Mouse (Mus musculus): ENCODE data around the gene Hpdl. TPM values are rescaled to one million over a fixed set of nuclear protein-coding genes. Genes with fewer than 3 reads are reported as not detected.

Hpdl gene
- total RNA-seq, 2 experiments from 2014 or later, result 1.8 to 4.7 TPM

DNA sequence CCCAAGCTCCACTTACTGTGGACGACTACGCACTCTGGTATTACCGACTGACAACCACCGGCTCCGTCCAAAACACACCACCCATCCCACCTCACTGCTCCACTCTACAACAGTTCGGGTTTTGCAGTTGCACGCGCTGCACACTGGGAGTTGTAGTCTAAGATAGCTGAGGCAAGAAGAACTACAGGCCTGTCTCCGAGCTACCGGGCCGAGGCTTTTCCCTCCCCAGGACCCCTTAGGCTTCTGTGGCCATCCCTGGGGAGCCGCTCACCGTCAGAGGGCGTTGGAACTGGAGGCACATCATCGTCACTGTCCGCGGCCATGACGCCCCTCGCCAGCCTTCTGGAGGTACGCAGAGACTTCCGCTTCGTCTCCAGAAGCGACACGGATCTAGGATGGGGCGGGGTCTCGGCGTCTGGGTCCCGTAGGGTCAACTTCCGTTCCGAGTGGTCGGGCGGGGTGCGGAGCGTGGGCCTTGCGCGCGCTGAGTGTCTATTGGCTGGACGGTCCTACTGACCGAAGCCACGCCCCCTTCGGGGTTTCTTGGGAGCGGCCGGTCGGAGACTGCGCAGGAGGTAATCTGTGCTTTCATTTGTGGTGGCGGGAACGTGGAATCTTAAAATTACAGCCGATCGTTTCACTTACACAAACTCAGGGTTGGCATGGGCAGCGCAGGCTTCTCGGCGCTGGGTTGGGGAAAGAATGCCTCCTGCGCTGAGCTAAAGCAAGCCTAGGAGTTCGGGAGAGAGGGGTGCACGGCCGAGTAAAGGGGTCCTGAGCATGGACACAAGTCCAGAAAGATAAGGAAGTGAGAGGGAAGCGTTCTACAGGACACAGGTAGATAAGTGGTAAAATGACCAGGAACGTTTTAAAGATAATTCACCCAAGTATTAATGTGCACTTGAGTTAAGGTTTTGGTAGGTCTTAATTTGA, 14.0 kb downstream of the Hpdl start, which contains the start of the genes Toe1 and Mutyh:
TSS of gene Toe1 (minus strand) at position 444 of the 933 bp plus-strand sequence.
TSS of gene Mutyh (plus strand) at position 527 of the 933 bp plus-strand sequence.
- peak; percentile 82 to 84 for DNase-seq (ENCODE audit: low spot score in 2 of 2)

DNA sequence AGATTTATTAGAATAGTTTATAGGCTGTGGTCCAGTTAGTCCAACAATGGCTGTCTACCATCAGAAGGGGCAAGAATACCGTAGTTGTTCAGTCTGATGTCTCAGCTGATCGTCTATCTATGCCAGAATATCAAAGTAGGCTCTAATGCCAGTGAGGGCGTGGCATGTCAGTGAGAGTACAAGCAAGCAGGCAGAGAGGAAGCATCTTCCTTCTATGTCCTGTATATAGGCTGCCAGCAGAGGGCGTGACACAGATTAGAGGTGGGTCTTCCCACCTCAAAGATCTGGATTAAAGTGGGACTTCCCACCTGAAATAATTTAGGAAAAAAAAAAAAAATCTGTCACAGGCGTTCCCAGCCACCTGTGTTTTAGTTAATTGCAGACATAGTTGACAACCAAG, 21.6 kb downstream of the Hpdl start:
- no peak for DNase-seq (ENCODE audit: low spot score in 2 of 2)

- DNase-seq (ENCODE audit: low spot score in 2 of 2), result no peak
These were observed 24.9 kb downstream of the Hpdl start for GRCm38 (mm10) chr4:116796442-116797110.

GRCm38 (mm10) chr4:116794273-116794672, 27.2 kb downstream of the Hpdl start:
- no peak for DNase-seq (ENCODE audit: low spot score in 2 of 2)

DNA sequence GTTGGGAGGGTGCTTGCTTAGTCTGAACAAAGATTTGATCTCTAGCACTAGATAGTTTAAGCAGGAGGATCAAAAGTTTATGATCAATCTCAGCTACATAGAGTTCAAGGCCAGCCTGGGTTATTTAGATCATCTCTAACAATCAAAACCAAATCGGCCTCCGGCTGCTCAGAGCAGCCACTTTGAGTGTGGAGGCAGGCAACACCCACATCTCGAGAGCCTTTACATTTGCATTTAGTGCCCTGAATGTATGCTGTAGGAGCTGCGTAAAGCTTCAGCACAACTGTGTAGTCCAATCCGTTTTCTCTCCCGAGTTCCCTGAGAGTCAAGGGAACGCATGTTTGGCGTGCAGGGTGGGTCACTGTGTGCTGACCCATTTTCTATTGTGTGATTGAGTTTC, 29.1 kb downstream of the Hpdl start:
- no peak for DNase-seq (ENCODE audit: low spot score in 2 of 2)

GRCm38 (mm10) chr4:116788956-116789355, 32.6 kb downstream of the Hpdl start:
- peak; percentile 65 to 77 for DNase-seq (ENCODE audit: low spot score in 2 of 2)

DNA sequence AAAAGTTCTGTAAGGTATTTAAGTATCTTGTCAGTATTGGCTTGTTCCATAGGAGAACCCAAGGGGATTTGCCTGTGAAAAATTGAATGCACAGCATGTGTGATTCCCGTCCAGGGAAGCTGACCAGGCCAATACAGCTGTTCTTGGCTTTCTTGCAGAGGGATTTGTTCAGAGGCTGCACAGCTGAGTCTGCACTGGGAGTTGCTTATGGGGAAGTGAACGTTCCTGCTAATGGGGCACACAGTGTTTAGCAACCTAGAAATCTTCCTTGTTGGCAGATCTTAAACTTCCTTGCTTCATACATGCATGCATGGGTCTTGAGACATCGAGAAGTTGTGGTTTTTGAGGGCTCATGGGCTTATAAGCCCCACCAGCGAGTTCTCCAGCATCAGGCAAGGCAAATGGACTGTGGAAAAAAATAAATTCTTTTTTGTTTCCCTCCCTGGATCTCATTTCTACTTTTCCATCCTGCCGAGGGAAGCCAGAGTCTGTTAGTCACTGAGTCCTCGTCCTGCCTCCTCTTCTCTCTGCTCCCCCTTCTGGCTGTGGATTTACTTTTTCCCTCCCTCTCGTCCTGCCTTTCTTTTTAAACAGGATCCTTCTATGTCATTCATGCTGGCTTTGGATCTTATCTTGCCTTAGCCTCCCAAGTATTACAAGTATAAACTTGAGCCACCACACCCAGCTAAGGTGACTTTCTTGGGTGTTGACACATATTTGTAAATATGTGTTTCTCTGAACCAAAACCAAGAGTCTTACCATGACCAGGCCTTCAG, 33.3 kb downstream of the Hpdl start:
- no peak for DNase-seq (ENCODE audit: low spot score in 2 of 2)

DNA sequence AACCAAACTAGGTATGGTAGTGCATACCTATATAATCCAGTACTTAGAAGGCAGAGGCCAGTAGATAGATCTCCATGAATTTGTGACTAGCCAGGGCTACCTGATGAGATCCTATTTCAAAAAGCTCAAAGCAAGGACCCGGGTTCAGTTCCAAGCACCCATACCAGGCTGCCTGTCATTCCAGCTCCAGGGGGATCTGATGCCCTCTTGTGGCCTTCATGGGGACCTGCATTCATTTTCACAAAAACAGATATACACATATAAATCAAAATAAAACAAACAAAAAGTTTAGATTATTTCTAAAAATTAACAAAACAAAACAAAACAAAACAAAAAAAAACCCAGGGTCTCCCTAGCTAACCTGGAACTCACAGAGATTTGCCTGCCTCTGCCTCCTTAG, 34.9 kb downstream of the Hpdl start:
- no peak for DNase-seq (ENCODE audit: low spot score in 2 of 2)

- DNase-seq (ENCODE audit: low spot score in 2 of 2), result no peak
These were observed 39.3 kb downstream of the Hpdl start for GRCm38 (mm10) chr4:116782171-116782570.

DNA sequence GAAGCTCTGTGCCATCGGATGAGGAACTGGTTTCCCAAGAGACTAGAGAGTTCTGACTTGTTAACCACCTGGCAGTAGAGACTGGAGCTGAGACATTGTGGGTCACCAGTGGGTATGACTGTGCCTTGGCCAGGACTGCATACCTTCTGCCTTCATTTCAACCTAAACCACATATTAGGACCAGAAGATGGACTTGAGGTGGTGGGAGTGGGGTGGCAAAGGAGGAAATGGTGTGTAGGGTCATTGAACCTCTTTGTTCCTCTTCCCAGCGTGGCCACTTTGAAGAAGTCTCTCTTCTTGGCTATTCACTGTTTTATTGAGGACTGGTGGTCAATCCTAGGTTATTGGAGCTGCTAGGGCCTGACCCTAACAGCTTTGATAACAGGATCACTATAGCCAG, 40.1 kb downstream of the Hpdl start:
- DNase-seq (ENCODE audit: low spot score in 2 of 2), result no peak

DNA sequence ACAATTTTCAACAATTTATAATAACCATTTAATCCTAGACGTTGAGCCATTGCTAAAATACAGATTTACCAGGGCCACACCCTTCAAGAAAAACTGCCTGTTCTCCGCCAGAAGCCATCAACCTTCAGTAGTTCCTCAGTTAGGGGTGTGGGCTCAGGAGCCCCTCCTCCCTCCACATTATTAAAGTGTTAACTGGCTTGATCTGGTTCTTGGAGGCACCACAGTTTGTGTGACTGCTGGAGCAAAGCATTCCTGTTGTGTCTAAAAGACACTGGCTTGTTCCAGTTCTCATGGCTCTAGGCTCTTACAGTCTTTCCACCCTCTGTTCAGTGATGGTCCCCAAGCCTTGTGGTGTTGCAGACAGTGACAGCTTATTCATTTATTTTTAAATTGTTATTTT, 41.0 kb downstream of the Hpdl start:
- no peak for DNase-seq (ENCODE audit: low spot score in 2 of 2)

DNA sequence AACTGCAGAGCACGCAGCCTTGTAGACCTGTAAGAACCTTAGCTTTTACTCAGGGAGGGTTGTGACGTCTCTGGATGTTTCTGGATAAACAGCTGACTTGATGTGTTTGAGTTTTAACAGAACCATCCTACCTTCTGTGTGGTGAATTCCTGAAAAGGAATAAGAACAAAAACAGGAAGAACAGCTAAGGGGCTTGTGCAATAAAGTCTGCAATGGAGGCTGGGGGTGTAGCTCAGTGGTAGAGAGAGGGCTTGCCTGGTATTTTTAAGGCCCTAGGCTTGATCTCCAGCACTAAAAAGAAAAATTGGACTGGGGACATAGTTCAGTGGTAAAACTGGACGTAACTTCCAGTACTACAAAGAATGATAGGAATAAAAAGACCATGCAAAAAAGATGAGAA, 44.4 kb downstream of the Hpdl start:
- DNase-seq (ENCODE audit: low spot score in 2 of 2), result no peak

GRCm38 (mm10) chr4:116776391-116776790, 45.1 kb downstream of the Hpdl start:
- DNase-seq (ENCODE audit: low spot score in 2 of 2), result no peak

Other genes with a start within 250 kb of the Hpdl start
- 10 to 100 TPM in 1 of 2 experiments, 1 to 10 TPM in 1; 8.4 to 11.7 TPM for gene Ccdc17, start 225.1 kb downstream of the Hpdl start, total RNA-seq (2021)
- gene Nasp, start 193.8 kb downstream of the Hpdl start, total RNA-seq (2021), result 10 to 100 TPM; 20.3 to 24.6 TPM
- gene Akr1a1, start 170.0 kb downstream of the Hpdl start, total RNA-seq (2021), result 100 to 1,000 TPM; 822 to 909 TPM
- 100 to 1,000 TPM; 648 to 719 TPM for gene Prdx1, start 136.2 kb downstream of the Hpdl start, total RNA-seq (2021)
- gene Mmachc, start 113.3 kb downstream of the Hpdl start, total RNA-seq (2021), result 10 to 100 TPM; 32.3 to 40.3 TPM
- 10 to 100 TPM; 15.4 to 15.5 TPM for gene Ccdc163, start 113.2 kb downstream of the Hpdl start, total RNA-seq (2021)
- 1 to 10 TPM; 2.6 to 2.7 TPM for gene Tesk2, start 100.8 kb downstream of the Hpdl start, total RNA-seq (2021)
- 10 to 100 TPM; 13.5 to 14.9 TPM for gene Toe1, start 14.1 kb downstream of the Hpdl start, total RNA-seq (2021)
- 1 to 10 TPM; 2.0 to 2.9 TPM for gene Mutyh, start 14.0 kb downstream of the Hpdl start, total RNA-seq (2021)
- 1 to 10 TPM; 3.8 to 5.2 TPM for gene Zswim5, start 55.7 kb upstream of the Hpdl start, total RNA-seq (2021)
- 100 to 1,000 TPM; 116 to 124 TPM for gene Urod, start 172.7 kb upstream of the Hpdl start, total RNA-seq (2021)
- 10 to 100 TPM; 26.7 to 28.0 TPM for gene Hectd3, start 173.6 kb upstream of the Hpdl start, total RNA-seq (2021)
- 10 to 100 TPM; 29.5 to 30.9 TPM for gene Eif2b3, start 197.7 kb upstream of the Hpdl start, total RNA-seq (2021)